Mouse (Mus musculus): ENCODE measurements around the gene Uri1.

The Uri1 gene

DNA sequence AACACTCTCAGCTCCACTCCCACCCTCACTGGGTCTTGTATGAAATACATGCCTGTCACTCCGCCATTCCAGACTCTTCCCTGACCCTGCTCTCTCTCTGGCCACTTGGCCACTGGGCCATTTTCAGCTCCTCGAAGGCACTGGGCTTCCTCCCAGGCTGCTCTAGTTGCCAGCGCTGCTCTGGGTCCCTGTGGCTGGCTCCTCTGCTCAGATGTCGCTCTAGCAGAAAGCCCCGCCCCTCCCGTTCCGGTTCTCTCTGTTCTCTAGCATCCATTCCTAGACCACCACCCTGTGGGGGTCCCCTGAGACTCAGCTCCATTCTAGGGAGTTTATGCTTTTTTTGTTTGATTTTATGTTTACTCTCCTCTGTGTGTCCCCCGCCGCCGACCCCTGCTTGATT, 104.4 kb downstream of the Uri1 start:
- DNase-seq (ENCODE audit: low spot score in 2 of 2): no peak

- no peak for DNase-seq (ENCODE audit: low spot score in 2 of 2)
Observed at GRCm38 (mm10) chr7:37916762-37917439, 106.5 kb downstream of the Uri1 start.

DNA sequence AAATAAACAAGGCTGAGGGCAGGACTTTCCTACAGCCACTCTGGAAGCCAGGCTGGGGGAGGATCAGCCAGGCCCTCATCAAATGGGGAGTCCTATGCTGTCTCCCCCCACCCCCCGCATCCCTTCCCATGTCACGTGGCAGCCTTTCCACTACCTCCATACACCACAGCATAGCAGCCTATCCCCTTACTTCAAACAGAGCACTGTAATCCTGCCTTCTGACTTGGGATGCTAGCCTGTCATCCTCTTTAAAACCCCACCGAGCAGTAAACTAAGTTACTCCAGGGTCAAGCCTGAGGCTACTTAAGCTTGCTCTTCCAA, 111.6 kb downstream of the Uri1 start:
- DNase-seq (ENCODE audit: low spot score in 2 of 2): no peak

DNA sequence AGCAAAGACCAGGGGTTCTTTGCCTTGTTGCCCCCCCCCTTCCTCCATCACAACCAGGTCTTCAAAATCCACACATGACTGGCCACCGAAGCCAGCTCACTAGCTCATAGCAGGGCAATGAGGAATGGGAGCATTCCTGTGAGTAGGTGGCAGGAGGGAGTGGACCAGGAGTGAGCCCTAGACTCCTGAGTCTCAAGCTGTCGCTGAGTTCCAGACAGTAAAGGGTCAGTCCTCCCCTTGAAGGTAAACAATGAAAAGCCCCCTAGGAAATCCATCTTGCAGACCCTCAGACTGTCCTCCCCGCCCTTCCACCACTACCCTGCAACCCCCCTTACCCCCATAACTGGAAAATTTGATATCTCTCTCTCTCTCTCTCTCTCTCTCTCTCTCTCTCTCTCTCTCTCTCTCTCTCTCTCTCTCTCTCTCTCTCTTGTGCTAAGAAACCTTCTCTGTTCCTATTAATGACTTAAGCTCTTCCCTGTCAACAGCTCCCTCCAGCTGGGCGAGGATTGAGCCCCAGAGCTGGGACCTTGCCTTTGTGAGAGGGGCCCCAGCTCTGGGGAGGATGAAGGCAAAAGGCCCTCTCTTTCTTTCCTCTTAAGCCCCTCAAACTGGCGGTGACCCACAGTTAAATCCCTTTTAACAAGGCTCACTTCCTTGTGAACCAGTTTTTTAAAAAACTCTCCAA, 112.1 kb downstream of the Uri1 start:
- no peak for DNase-seq (ENCODE audit: low spot score in 2 of 2)

DNA sequence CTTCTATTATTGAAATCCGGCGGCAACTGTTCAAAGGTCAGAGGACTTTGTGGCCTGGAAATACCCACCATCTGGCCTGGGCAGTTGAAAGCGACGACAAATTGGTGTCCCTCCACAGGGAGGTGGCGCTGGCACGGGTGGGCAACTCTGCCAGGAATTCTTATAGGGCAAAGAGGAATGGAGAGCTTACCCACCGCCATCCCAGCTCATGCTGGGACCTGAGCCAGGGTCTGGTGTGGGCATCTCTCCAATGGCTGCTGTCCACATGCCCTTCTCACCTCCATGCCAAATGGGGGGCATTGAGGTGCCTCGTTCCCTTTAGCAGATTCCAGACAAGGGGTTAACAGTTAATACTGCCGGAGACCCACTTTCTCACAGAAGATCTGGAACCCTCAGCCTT, 113.2 kb downstream of the Uri1 start:
- DNase-seq (ENCODE audit: low spot score in 2 of 2): no peak

All from frontal cortex, postnatal 14 days (tissue).